Mouse (Mus musculus): Measurements from ENCODE around the gene Sgms1. TPM values are rescaled to one million over a fixed set of nuclear protein-coding genes. Genes with fewer than 3 reads are reported as not detected.
"Not testable (repeated sequence)": the region's sequence is repeated elsewhere in the genome, so short reads cannot be mapped to it uniquely, and the experiment has no call there.

Gene Sgms1
- total RNA-seq, 2 experiments from 2014 or later = 69.3 to 78.5 TPM

DNA sequence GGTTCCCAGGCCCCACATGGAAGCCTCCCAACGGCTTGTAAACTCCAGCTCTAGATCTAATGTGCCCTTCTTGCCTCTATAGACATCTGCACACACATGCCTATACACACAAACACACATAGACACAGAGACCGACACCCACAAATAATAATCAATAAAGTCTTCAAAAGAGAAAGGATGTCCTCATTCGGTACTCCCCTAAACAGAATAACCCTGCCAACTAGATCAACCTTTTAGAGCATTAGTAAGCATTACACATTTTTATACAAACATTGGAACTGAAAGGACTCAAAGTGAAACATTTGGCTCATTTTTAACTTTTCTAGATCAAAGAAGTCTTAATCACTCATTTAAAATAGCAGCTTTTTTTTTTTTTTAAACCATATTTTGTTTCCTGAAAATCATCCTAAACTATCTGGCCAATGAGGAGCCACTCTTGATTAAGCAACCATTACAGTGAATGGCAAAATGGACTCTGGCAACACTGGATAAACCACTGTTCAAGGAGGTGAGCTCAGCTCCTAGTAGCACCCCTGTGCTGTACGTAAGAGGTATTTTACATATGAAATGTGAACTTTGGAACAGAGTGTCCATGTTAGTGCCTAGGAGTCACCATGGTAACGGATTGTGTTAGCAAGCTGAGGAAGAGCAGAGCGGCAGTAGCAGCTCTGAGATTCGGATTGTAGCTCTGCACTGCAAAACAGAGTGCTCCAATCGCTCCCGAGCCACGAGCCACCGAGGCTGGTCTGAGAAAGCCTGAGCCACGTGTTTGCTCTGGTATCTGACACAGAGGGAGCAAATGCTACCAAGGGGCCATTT, 30.6 kb downstream of the Sgms1 start:
- no peak for DNase-seq (ENCODE audit: low spot score in 2 of 2)

DNA sequence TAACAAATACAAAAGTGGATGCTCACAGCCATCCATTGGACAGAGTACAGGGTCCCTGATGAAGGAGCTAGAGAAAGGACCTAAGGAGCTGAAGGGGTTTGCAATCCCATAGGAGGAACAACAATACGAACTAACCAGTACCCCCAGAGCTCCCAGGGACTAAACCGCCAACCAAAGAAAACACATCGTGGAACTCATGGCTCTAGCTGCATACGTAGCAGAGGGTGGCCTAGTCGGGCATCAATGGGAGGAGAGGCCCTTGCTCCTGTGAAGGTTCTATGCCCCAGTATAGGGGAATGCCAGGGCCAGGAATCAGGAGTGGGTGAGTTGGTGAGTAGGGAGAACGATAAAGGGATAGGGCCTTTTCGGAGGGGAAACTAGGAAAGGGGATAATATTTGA, 31.5 kb downstream of the Sgms1 start:
- not testable (repeated sequence) for DNase-seq (ENCODE audit: low spot score in 2 of 2)

DNA sequence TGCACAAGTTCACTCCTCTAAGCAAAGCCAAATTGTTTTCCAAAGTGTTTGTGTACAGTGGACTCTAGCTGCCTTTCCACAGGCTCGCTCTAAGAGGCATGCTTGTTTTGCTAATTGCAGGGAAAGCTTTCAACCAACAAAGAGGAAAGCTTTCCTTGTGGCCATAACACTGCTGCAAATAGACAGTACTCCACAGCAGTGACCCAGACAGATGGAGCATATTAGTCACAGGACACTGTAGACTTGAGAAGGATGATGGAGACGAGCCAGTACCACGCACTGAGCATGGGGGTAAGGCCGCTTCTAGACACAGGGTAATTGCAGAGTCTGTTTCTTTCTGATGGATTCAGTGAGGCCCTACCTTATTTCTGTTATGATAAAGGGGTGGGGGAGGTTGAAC, 33.3 kb downstream of the Sgms1 start:
- DNase-seq (ENCODE audit: low spot score in 2 of 2) = no peak

DNA sequence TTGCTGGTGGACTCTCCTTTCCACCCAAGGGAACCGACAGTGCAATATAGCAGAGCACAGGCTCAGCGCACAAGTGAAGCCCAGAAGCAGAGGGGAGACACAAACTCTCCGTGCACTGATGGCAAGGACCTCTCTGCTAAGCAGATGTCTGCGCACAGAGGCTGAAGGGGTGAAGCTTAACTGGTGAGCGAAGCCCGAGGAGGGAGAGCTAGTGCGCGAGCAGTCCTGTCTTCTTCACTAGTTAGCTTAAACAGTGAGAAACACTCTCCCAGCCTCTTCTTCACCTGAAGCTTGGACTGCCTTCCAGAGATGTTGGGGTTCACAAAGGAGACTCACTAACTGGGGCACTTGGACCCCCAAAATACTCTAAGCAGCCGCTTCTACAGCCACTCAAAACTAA, 36.1 kb downstream of the Sgms1 start:
- no peak for DNase-seq (ENCODE audit: low spot score in 2 of 2)

DNA sequence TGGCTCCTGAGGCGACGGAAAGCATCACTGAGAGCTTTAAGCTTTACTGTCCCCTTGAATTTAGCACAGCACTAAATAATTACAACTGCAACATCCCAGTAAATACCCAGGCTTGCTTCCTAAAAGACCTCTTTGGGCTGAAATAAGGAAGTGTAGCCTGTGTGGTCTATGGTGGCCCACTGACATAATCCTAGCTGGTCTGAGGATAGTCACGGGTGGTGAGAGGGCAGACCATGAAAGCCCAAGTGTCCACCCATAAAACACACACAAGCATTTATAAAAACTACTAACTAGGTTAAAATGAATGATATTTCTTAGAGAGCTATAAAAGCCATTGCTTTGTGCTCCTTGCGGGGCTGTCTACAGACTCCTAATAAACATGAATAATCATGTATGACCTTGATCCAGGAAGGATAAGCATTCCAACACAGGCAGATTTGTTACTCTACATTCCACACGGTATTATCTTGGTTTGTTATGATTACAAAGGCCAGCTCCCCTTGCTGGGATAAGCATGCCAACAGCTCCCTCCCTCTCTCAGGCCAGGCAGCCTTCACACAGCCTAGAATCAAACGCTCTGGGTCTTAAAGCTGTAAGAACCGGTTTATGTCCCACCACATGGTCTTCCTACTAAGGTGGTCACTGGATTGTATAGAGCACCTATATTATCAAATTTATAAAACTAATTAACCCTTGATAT, 40.4 kb downstream of the Sgms1 start:
- no peak for DNase-seq (ENCODE audit: low spot score in 2 of 2)

DNA sequence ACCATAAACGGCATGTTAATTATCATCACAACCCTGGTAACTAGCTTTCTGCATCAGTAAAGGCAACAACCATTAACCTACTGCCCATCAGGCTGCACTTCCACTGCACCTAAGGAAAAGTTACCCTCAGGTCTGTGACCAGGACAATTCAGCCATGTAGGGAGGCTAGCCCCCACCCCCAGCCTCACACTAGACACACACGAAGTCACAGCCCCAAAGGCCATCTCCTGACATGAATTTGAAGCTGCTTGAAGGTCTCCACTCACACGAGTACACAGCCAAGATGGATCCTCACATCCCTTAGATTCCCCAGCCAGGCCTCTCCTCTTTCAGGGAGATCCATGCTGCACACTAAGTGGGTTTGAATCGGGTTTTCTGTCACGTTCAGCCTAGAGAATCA, 42.0 kb downstream of the Sgms1 start:
- no peak for DNase-seq (ENCODE audit: low spot score in 2 of 2)

DNA sequence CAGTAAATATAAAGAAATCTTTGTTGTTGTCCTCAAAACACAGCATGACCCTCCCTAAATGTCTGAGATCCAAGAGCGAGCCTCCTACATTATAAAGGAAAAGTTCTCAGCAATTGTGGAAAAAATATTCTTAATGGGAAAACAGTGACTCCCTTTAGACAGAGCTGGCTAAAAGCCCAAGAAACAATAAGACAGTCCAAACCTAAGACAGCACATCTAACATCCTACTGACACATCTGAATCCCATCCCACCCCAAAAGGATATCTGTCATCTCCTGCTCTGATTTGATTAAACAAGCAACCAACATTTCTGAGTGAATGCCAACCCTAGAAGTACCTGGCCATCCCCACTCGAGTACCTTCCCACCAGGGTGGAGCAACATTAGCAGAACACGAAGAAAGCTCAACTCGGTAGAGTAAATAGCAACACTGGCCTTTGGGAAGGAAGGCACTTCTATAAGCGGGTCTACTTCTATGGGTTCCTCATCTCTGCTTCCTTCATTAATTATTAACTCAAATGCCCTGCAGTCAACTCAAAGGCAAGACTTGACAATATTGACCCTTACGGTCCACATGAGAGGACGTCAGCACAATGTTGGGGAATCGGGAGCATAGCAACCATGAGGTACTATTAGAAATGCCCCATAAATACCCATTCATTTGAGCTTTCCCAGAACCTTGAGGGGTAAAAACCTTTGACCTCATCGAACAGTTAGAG, 42.7 kb downstream of the Sgms1 start:
- DNase-seq (ENCODE audit: low spot score in 2 of 2) = no peak

DNA sequence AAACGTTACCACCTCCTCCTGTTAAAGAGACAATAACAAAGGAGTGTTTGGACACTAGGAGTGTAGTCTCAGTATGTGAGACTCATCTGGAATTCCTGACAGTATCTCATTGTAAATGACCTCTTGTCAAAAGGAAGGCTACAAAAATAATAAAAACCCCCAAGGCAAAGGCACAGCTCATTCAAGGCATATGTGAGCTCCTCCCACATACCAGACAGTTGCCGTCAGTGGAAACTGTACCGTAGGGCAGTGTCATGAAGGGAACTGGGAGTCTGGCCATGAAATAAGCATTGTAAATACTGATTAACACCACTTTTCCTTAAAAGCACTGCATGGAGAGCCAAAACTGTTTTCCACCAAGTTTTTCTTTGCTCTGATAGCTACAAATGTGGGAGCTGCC, 43.3 kb downstream of the Sgms1 start:
- DNase-seq (ENCODE audit: low spot score in 2 of 2) = no peak

DNA sequence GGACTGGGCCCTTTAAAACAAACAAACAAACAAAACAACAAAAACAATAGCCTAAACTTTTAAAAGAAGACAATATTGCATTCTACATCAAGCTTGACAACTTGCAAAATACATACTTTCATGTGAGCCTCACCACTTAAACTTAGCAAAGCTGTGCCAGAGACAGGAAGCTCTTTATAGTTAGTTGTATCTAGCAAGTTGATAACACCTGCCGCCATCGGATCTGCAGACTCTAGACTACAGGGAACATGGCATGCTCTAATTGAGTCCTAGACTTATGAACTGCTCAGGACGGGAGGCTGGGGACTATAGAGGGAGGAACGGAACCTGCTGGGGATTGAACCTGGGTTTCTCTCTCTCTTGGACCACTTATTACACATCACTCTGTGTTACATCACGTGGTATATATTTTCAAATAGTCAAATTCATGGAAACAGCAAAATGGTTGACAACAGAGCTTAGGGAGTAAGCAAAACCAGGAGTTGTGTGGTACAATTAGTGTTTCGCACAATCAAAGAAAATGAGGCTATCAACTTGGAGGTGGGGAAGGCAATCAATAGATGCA, 44.3 kb downstream of the Sgms1 start:
- no peak for DNase-seq (ENCODE audit: low spot score in 2 of 2)

DNA sequence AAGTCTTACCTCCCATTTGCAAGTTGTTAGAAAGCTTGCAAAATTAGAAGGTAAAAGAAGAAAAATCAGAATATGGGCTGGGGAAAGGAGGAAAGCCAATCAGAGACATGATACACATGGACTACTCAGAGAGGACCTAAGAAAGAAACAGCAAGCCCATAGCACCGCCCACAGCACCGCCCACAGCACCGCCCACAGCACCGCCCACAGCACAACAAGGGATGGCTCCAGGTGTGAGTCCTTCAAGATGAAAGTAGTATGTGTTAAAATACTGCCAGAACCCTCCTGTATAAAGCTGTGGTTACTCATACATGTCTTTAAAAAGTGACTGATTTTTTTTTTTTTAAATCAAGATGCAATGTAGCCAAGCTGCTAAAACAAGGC, 44.8 kb downstream of the Sgms1 start:
- no peak for DNase-seq (ENCODE audit: low spot score in 2 of 2)

DNA sequence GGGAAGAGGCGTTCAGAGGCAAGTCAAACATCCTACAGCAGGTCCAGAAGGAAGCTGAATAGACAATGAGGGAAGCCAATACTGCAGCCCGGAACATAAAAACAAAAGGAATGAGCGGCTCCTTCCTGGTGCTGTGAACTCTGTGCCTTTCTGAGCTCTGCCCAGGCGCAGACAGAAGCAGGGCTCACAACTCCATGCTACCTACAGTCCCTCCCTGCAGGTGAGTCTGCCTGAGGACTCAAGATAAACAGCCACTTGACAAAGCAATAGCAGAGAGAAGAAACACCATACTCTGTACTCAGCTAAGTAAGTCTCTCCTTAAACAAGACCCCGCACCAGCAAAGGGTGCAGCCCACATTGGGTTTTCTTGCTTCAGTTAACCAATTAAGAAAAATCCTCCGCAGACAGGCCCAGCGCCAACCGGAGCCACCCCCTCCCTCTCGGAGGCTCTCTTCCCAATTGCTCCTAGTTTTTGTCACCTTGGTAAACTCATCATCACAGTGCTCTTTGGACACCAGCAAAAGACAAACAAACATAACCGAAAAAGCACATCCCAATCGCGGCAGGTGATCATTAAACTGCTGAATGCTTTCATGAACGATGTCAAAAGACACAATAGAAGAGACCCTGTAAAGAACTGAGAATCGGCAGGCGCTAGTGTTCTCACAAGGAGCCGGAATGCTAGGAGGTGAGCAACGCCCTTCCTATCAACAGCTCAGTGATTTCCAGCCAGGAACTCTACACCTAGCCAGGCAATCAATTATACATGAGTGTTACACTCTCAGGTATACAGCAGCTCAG, 45.4 kb downstream of the Sgms1 start:
- no peak for DNase-seq (ENCODE audit: low spot score in 2 of 2)

DNA sequence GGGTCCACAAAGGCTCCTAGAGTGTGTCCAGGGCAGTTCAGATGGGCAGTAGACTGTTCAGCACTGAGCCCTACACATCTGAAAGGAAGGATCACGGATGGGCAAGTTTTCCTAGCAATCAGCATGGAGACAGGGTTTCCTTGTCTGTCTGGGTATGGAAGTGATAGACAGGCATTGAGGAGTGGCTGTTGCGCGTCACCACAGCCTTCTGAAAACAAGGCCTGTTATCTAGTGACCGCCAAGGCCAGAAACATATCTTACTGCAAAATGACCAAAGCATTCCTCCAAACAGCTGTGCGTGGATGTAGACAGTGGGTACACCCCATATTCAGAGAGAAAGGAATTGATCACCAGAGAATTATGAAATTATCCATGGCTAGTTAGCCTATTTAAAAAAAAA, 47.1 kb downstream of the Sgms1 start:
- no peak for DNase-seq (ENCODE audit: low spot score in 2 of 2)

DNA sequence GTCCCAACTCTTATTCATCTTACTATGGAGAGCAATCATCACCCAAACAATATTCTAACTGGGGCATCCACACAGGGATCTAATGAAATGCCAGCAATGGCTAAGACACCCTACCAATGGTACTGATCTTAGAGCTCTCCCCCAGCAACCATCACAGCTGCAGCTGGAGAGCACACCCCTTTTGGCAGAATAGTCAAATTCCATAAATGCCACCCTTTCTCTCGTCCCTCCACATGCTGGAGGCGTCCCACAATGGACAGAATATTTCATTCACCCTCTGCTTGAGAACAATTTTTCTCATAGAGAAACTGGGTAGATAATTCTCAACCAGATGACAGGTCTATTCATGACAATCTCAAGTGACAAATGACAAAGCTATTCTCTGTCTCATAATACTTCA, 48.4 kb downstream of the Sgms1 start:
- DNase-seq (ENCODE audit: low spot score in 2 of 2) = no peak

DNA sequence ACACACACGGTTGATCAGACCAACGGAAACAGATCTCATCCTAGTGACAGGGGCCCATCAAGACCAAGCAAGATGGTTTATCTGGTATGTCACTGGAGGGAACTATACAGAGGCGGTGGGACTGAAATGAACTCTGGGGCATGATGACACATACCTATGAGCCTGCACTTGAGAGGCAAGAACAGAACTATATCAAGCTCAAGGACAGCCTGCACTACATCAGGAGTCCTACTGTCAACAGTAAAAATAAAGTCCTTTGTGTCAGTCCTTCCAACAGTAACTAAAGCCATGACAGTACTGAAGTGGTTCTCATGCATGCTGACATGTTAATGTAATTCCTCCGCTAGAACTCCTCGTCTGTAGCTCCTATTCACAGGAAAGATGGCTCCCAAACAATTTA, 49.3 kb downstream of the Sgms1 start:
- no peak for DNase-seq (ENCODE audit: low spot score in 2 of 2)

DNA sequence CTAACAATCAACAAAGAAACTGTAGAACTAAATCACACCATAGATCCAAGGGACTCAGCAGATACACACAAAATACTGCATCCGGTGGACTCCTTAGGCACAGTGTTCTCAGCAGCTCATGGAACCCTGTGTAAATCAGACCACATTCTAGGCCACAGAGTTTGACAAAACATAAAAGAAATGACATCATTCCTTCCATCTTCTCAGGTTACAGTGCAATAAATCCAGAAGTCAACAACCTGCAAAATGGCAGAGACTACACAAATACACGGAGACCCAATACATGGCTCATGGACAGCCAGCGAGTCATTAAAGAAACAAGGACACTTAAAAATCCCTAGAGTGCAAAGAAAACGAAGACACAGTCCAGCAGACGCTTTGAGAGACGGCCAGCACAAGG, 51.8 kb downstream of the Sgms1 start:
- DNase-seq (ENCODE audit: low spot score in 2 of 2) = no peak

DNA sequence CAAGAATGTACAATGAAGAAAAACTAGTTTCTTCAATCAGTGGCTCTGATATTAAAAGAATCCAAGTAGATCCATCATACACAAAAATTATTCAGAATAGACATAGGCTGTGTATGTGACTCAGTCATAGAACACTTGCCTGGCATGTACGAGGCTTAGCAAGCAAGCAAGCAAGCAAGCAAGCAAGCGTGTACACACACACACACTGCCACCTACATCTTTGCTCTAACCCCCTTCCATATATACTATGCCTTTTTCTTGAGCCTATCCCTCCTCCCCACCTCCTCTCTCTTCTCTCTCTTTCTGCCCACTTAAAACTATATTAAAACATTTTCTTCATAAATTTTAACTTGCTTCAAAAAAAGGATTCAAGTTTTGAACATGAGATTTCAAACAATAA, 54.8 kb downstream of the Sgms1 start:
- DNase-seq (ENCODE audit: low spot score in 2 of 2) = no peak

DNA sequence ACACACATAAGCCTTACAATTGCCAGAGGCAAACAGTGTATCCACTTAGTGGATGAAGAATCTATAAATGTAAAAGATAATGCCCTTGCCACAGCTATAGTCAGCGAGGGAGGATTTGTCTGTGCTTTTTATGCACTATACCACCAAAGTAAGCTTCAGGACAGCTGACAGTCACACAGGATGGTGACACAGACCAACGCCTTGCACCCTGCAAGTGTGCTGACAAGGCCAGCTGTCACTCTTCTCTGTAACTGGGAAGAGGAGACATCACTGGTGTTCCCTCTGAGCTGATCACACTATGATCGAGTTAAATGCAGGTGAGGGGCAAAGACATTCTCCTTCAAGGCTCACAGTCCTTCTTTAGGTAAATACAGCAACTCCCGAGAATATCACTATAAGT, 56.0 kb downstream of the Sgms1 start:
- DNase-seq (ENCODE audit: low spot score in 2 of 2) = no peak

DNA sequence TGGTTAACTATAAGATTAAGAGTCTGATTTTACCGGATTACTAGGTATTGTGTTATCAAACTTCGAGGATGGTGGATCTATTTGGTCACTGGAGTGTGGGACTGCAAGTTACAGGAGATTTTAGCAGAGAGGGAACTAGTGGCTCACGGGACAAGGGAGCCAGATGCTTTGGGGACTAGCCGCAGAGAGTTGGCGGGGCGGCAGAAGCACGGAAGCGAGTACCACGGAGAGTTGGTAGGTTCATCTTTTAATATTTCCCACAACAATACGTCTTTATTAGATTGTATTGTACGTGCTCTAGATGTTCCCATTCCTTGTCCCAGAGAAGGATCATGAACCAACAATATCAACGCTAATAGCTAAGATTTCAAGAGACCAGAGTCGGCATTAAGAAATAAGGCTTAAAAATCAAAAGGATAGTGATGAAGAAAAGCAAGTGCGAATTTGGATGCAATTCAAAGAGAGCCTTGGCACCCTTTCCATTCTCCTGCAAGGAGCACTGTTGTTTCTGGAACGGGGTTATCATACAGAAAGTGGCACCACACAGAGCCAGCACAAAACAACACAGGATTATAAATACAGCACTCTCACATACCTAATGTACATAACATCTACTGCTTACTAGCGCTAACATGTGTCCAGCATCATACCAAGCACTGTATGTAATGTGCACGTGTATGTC, 56.6 kb downstream of the Sgms1 start:
- DNase-seq (ENCODE audit: low spot score in 2 of 2) = no peak

DNA sequence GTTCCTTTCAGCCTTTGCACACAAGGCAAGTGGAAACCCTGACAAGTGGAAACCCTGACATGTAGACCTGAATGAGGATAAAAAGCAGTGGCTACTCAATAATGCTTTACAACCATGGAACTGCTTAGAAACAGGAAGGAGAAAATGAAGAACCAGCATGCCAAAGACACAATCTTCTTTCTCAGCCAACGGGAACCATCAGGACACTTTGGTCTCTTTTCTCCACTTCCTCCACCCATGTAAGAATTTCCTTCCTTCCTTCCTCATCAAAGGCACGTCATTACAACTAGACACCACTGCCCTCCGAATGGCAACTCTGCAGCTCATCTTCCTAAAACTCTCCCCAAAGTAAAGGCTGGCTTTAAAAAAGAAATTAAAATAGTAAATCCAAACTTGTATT, 59.3 kb downstream of the Sgms1 start:
- DNase-seq (ENCODE audit: low spot score in 2 of 2) = no peak

DNA sequence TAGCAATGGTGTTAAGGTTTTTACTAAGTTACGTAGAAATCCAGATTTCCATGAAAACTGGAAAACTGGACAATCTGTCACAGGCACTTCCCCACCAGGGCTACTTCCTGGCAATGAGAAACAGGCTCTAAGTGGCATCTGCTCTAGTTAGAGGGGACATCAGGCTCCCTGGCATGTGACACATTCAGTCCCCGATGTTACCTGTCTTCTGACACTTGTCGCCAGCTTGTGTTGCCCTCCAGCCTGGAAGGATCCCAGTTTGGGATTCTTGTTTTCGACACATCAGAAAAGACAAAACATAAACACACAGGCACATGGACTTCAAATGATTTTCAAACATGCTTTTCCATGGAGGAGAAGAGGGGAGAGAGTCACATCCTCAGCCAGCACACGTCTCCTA, 60.0 kb downstream of the Sgms1 start:
- DNase-seq (ENCODE audit: low spot score in 2 of 2) = no peak

All from adrenal gland, postnatal 4 days (tissue).